Mouse (Mus musculus): ENCODE measurements around the gene Dnmt3a. TPM values are rescaled to one million over a fixed set of nuclear protein-coding genes. Genes with fewer than 3 reads are reported as not detected.

Dnmt3a gene
- polyA plus RNA-seq, 1 experiment from 2014 or later, result 65.2 TPM

- DNase-seq (ENCODE audit: low spot score), result peak; percentile 88
- peaks cover 18% of the 10 kb centered on the region for H3K4me1 ChIP-seq (ENCODE audit: control insufficient read depth, insufficient read depth, low read length)
- H3K9ac ChIP-seq (ENCODE audit: low read depth, low read length), result no peak overlapping the region; the same call in 1 of the 2 replicates
- WGBS, result 3% methylated on average over 7 of the region's 7 CpGs
- peak overlapping the region; percentile 83 for H3K27ac ChIP-seq (replicated peaks; ENCODE audit: low read depth, low read length)
- no peaks in the 10 kb centered on the region for H3K27me3 ChIP-seq (replicated peaks; ENCODE audit: control insufficient read depth, insufficient read depth, low read length)
- no peaks in the 10 kb centered on the region for H3K9me3 ChIP-seq (ENCODE audit: control insufficient read depth, low read length)
- peaks cover 62% of the 10 kb centered on the region for H3K36me3 ChIP-seq (ENCODE audit: control insufficient read depth, insufficient read depth, low read length)
- H3K4me3 ChIP-seq (ENCODE audit: low read depth, low read length), result no peak overlapping the region
- peak; percentile 90 for ATAC-seq (ENCODE audit: low read depth)
- H3K4me2 ChIP-seq (ENCODE audit: low read depth, low read length), result 0 out of 2 replicates have a peak overlapping the region, but pooled peaks have one; percentile 7
Observed at GRCm38 (mm10) chr12:3843371-3843861, 37.6 kb downstream of the Dnmt3a start.

GRCm38 (mm10) chr12:3843918-3844317 is 38.1 kb downstream of the Dnmt3a start:
- Histone ChIP-seq H3K36me3 (ENCODE audit: control insufficient read depth, insufficient read depth, low read length) (peaks cover 61% of the 10 kb centered on the region), H3K27ac (replicated peaks; ENCODE audit: low read depth, low read length) (peak overlapping the region; percentile 83; the same call in 1 of the 2 replicates), H3K4me3 (ENCODE audit: low read depth, low read length) (no peak overlapping the region), H3K9me3 (ENCODE audit: control insufficient read depth, low read length) (no peaks in the 10 kb centered on the region), H3K4me1 (ENCODE audit: control insufficient read depth, insufficient read depth, low read length) (peaks cover 18% of the 10 kb centered on the region), H3K27me3 (replicated peaks; ENCODE audit: control insufficient read depth, insufficient read depth, low read length) (no peaks in the 10 kb centered on the region), H3K9ac (ENCODE audit: low read depth, low read length) (peak overlapping the region; percentile 14; the same call in 1 of the 2 replicates), H3K4me2 (ENCODE audit: low read depth, low read length) (0 out of 2 replicates have a peak overlapping the region, but pooled peaks have one; percentile 7)
- WGBS, result 9% methylated on average over 7 of the region's 7 CpGs
- DNase-seq (ENCODE audit: low spot score) (peak; percentile 83), ATAC-seq (ENCODE audit: low read depth) (peak; percentile 56)

- no peak for ATAC-seq (ENCODE audit: low read depth)
Observed at GRCm38 (mm10) chr12:3844335-3844734, 38.5 kb downstream of the Dnmt3a start.

GRCm38 (mm10) chr12:3849481-3849880 is 43.7 kb downstream of the Dnmt3a start:
- ATAC-seq (ENCODE audit: low read depth) (no peak), DNase-seq (ENCODE audit: low spot score) (no peak)
- Histone ChIP-seq H3K9me3 (ENCODE audit: control insufficient read depth, low read length) (no peaks in the 10 kb centered on the region), H3K4me3 (ENCODE audit: low read depth, low read length) (no peak overlapping the region), H3K9ac (ENCODE audit: low read depth, low read length) (no peak overlapping the region), H3K36me3 (ENCODE audit: control insufficient read depth, insufficient read depth, low read length) (peaks cover 69% of the 10 kb centered on the region), H3K27me3 (replicated peaks; ENCODE audit: control insufficient read depth, insufficient read depth, low read length) (no peaks in the 10 kb centered on the region), H3K27ac (replicated peaks; ENCODE audit: low read depth, low read length) (no peak overlapping the region), H3K4me2 (ENCODE audit: low read depth, low read length) (no peak overlapping the region), H3K4me1 (ENCODE audit: control insufficient read depth, insufficient read depth, low read length) (peaks cover 3% of the 10 kb centered on the region; the same call in 1 of the 2 replicates)
- WGBS, result 90% methylated on average over 13 of the region's 13 CpGs

More at GRCm38 (mm10) chr12:3844335-3844734, 38.5 kb downstream of the Dnmt3a start:
- no peak overlapping the region for H3K4me3 ChIP-seq (ENCODE audit: low read depth, low read length)
- no peaks in the 10 kb centered on the region for H3K27me3 ChIP-seq (replicated peaks; ENCODE audit: control insufficient read depth, insufficient read depth, low read length)
- H3K9ac ChIP-seq (ENCODE audit: low read depth, low read length), result peak overlapping the region; percentile 14; the same call in 1 of the 2 replicates
- no peaks in the 10 kb centered on the region for H3K9me3 ChIP-seq (ENCODE audit: control insufficient read depth, low read length)
- H3K27ac ChIP-seq (replicated peaks; ENCODE audit: low read depth, low read length), result peak overlapping the region; percentile 83; the same call in 1 of the 2 replicates
- no peak overlapping the region for H3K4me2 ChIP-seq (ENCODE audit: low read depth, low read length)
- WGBS, result 40% methylated on average over 5 of the region's 5 CpGs
- H3K36me3 ChIP-seq (ENCODE audit: control insufficient read depth, insufficient read depth, low read length), result peaks cover 61% of the 10 kb centered on the region
- no peak for DNase-seq (ENCODE audit: low spot score)
- peaks cover 18% of the 10 kb centered on the region for H3K4me1 ChIP-seq (ENCODE audit: control insufficient read depth, insufficient read depth, low read length)

- Histone ChIP-seq H3K4me1 (ENCODE audit: control insufficient read depth, insufficient read depth, low read length) (peaks cover 3% of the 10 kb centered on the region; the same call in 1 of the 2 replicates), H3K36me3 (ENCODE audit: control insufficient read depth, insufficient read depth, low read length) (peaks cover 70% of the 10 kb centered on the region), H3K9ac (ENCODE audit: low read depth, low read length) (no peak overlapping the region), H3K4me2 (ENCODE audit: low read depth, low read length) (no peak overlapping the region), H3K9me3 (ENCODE audit: control insufficient read depth, low read length) (no peaks in the 10 kb centered on the region), H3K4me3 (ENCODE audit: low read depth, low read length) (no peak overlapping the region), H3K27me3 (replicated peaks; ENCODE audit: control insufficient read depth, insufficient read depth, low read length) (no peaks in the 10 kb centered on the region), H3K27ac (replicated peaks; ENCODE audit: low read depth, low read length) (no peak overlapping the region)
- DNase-seq (ENCODE audit: low spot score) (no peak), ATAC-seq (ENCODE audit: low read depth) (no peak)
- 23% methylated on average over 5 of the region's 5 CpGs for WGBS
Observed at GRCm38 (mm10) chr12:3850165-3850564, 44.4 kb downstream of the Dnmt3a start.

- no peak for DNase-seq (ENCODE audit: low spot score)
- WGBS, result 24% methylated on average over 6 of the region's 6 CpGs
Observed at GRCm38 (mm10) chr12:3850731-3851130, 44.9 kb downstream of the Dnmt3a start.

GRCm38 (mm10) chr12:3851179-3851578 is 45.4 kb downstream of the Dnmt3a start:
- Histone ChIP-seq H3K27me3 (replicated peaks; ENCODE audit: control insufficient read depth, insufficient read depth, low read length) (no peaks in the 10 kb centered on the region), H3K4me2 (ENCODE audit: low read depth, low read length) (no peak overlapping the region), H3K4me1 (ENCODE audit: control insufficient read depth, insufficient read depth, low read length) (peaks cover 11% of the 10 kb centered on the region), H3K27ac (replicated peaks; ENCODE audit: low read depth, low read length) (no peak overlapping the region), H3K9ac (ENCODE audit: low read depth, low read length) (no peak overlapping the region), H3K36me3 (ENCODE audit: control insufficient read depth, insufficient read depth, low read length) (peaks cover 63% of the 10 kb centered on the region), H3K4me3 (ENCODE audit: low read depth, low read length) (no peak overlapping the region), H3K9me3 (ENCODE audit: control insufficient read depth, low read length) (no peaks in the 10 kb centered on the region)
- DNase-seq (ENCODE audit: low spot score) (no peak), ATAC-seq (ENCODE audit: low read depth) (no peak)
- 48% methylated on average over 4 of the region's 4 CpGs for WGBS

More at GRCm38 (mm10) chr12:3850731-3851130, 44.9 kb downstream of the Dnmt3a start:
- H3K27me3 ChIP-seq (replicated peaks; ENCODE audit: control insufficient read depth, insufficient read depth, low read length), result no peaks in the 10 kb centered on the region
- peaks cover 7% of the 10 kb centered on the region for H3K4me1 ChIP-seq (ENCODE audit: control insufficient read depth, insufficient read depth, low read length)
- no peak overlapping the region for H3K4me2 ChIP-seq (ENCODE audit: low read depth, low read length)
- no peak for ATAC-seq (ENCODE audit: low read depth)
- no peak overlapping the region for H3K27ac ChIP-seq (replicated peaks; ENCODE audit: low read depth, low read length)
- H3K9ac ChIP-seq (ENCODE audit: low read depth, low read length), result no peak overlapping the region
- H3K9me3 ChIP-seq (ENCODE audit: control insufficient read depth, low read length), result no peaks in the 10 kb centered on the region
- peaks cover 66% of the 10 kb centered on the region for H3K36me3 ChIP-seq (ENCODE audit: control insufficient read depth, insufficient read depth, low read length)
- H3K4me3 ChIP-seq (ENCODE audit: low read depth, low read length), result no peak overlapping the region

- Histone ChIP-seq H3K36me3 (ENCODE audit: control insufficient read depth, insufficient read depth, low read length) (peaks cover 64% of the 10 kb centered on the region), H3K27me3 (replicated peaks; ENCODE audit: control insufficient read depth, insufficient read depth, low read length) (no peaks in the 10 kb centered on the region), H3K4me2 (ENCODE audit: low read depth, low read length) (no peak overlapping the region), H3K9me3 (ENCODE audit: control insufficient read depth, low read length) (no peaks in the 10 kb centered on the region), H3K9ac (ENCODE audit: low read depth, low read length) (no peak overlapping the region), H3K4me1 (ENCODE audit: control insufficient read depth, insufficient read depth, low read length) (peaks cover 15% of the 10 kb centered on the region), H3K27ac (replicated peaks; ENCODE audit: low read depth, low read length) (no peak overlapping the region), H3K4me3 (ENCODE audit: low read depth, low read length) (no peak overlapping the region)
- WGBS, result 50% methylated on average over 5 of the region's 5 CpGs
- ATAC-seq (ENCODE audit: low read depth) (no peak), DNase-seq (ENCODE audit: low spot score) (no peak)
Observed at GRCm38 (mm10) chr12:3852521-3852920, 46.7 kb downstream of the Dnmt3a start.

- peaks cover 15% of the 10 kb centered on the region for H3K4me1 ChIP-seq (ENCODE audit: control insufficient read depth, insufficient read depth, low read length)
- H3K4me3 ChIP-seq (ENCODE audit: low read depth, low read length), result no peak overlapping the region
- H3K9ac ChIP-seq (ENCODE audit: low read depth, low read length), result no peak overlapping the region
- peaks cover 57% of the 10 kb centered on the region for H3K36me3 ChIP-seq (ENCODE audit: control insufficient read depth, insufficient read depth, low read length)
- H3K27ac ChIP-seq (replicated peaks; ENCODE audit: low read depth, low read length), result peak overlapping the region; percentile 28; the same call in 1 of the 2 replicates
- H3K9me3 ChIP-seq (ENCODE audit: control insufficient read depth, low read length), result no peaks in the 10 kb centered on the region
- no peak overlapping the region for H3K4me2 ChIP-seq (ENCODE audit: low read depth, low read length)
- ATAC-seq (ENCODE audit: low read depth) (no peak), DNase-seq (ENCODE audit: low spot score) (no peak)
- 62% methylated on average over 4 of the region's 4 CpGs for WGBS
- H3K27me3 ChIP-seq (replicated peaks; ENCODE audit: control insufficient read depth, insufficient read depth, low read length), result no peaks in the 10 kb centered on the region
Observed at GRCm38 (mm10) chr12:3854419-3854818, 48.6 kb downstream of the Dnmt3a start.

Data from embryonic facial prominence, embryonic 14.5 days (tissue).